Mouse (Mus musculus) lung, postnatal 0 days (tissue): ENCODE data around the gene Epx. TPM values are rescaled to one million over a fixed set of nuclear protein-coding genes. Genes with fewer than 3 reads are reported as not detected.

Experiments
- ATAC-seq: fragments of 200-750 bp; cut with Nextera tagmentation; 2 replicates; pipeline ENCODE4 v1.8.0; 2017; ENCODE audit warnings: moderate library complexity
- DNase-seq: peaks from one replicate; pipeline ENCODE4 v3.0.0-alpha.2; 2016; ENCODE audit warnings: low spot score
- H3K27ac ChIP-seq: fragments of 300-500 bp; sonication (generic); 2 replicates; pipeline ENCODE4 v1.5.1; 2014; ENCODE audit warnings: antibody characterized with exemption, mild to moderate bottlenecking, low read length, mixed read lengths
- H3K27me3 ChIP-seq: fragments of 300-500 bp; sonication (generic); replicated peaks from 2 replicates; pipeline ENCODE4 v1.6.1; 2014; ENCODE audit warnings: low read length, mixed read lengths; ENCODE audit not compliant: insufficient read depth
- H3K36me3 ChIP-seq: fragments of 300-500 bp; sonication (generic); 2 replicates; pipeline ENCODE4 v1.6.1; 2014; ENCODE audit warnings: low read length, mixed read lengths; ENCODE audit not compliant: insufficient read depth
- H3K4me1 ChIP-seq: fragments of 300-500 bp; sonication (generic); 2 replicates; pipeline ENCODE4 v1.6.1; 2014; ENCODE audit warnings: antibody characterized with exemption, low read depth, low read length, mixed read lengths; ENCODE audit not compliant: insufficient read depth
- H3K4me2 ChIP-seq: fragments of 300-500 bp; sonication (generic); replicated peaks from 2 replicates; pipeline ENCODE4 v1.6.1; 2014; ENCODE audit warnings: low read depth, mild to moderate bottlenecking, low read length, moderate library complexity, mixed read lengths
- H3K4me3 ChIP-seq: fragments of 300-500 bp; sonication (generic); 2 replicates; pipeline ENCODE4 v1.5.1; 2014; ENCODE audit warnings: low read depth, low read length
- H3K9ac ChIP-seq: fragments of 300-500 bp; sonication (generic); replicated peaks from 2 replicates; pipeline ENCODE4 v1.6.1; 2014; ENCODE audit warnings: low read depth, mild to moderate bottlenecking
- H3K9me3 ChIP-seq: fragments of 300-500 bp; sonication (generic); 2 replicates; pipeline ENCODE4 v1.6.1; 2016; ENCODE audit warnings: low read length, mixed read lengths
- CTCF ChIP-seq: IDR thresholded peaks from 2 replicates; pipeline ENCODE4 v1.5.1; 2016; ENCODE audit warnings: antibody characterized with exemption, mild to moderate bottlenecking
- EP300 ChIP-seq: IDR thresholded peaks from 2 replicates; pipeline ENCODE4 v1.6.1; 2016; ENCODE audit warnings: antibody characterized with exemption, mild to moderate bottlenecking, control low read depth
- WGBS: fragments of 180-500 bp; shearing (Covaris S2); extraction: QIAGEN DNeasy Blood & Tissue Kit; methylation state at CpG from one replicate; pipeline ENCODE4 v1.1.7; 2014; 5-methylcytosine and 5-hydroxymethylcytosine counted together
- polyA plus RNA-seq: library from polyadenylated mRNA; unstranded; fragments of >200 nt; fragmentation: Nextera tagmentation; extraction: Ambion mirVana; gene quantifications from 2 replicates; pipeline ENCODE4 v1.2.1, GENCODE M21; 2015

Gene Epx
- polyA plus RNA-seq, 1 experiment from 2014 or later, result not detected

GRCm38 (mm10) chr11:87817443-87817773, 57.9 kb downstream of the Epx start:
- Histone ChIP-seq H3K4me1 (no peaks in the 10 kb centered on the region), H3K9me3 (no peaks in the 10 kb centered on the region), H3K4me3 (no peak overlapping the region; the same call in 1 of the 2 replicates), H3K9ac (no peak overlapping the region), H3K4me2 (peak overlapping the region; percentile 57), H3K27ac (no peak overlapping the region), H3K36me3 (no peaks in the 10 kb centered on the region), H3K27me3 (no peaks in the 10 kb centered on the region)
- TF ChIP-seq EP300 (no peak), CTCF (no peak)
- no peak for ATAC-seq
- DNase-seq, result no peak
- WGBS, result 34% methylated on average over 4 of the region's 4 CpGs

GRCm38 (mm10) chr11:87816707-87817442, 58.5 kb downstream of the Epx start:
- Histone ChIP-seq H3K27ac (no peak overlapping the region), H3K4me2 (peak overlapping the region; percentile 57), H3K27me3 (no peaks in the 10 kb centered on the region), H3K4me1 (no peaks in the 10 kb centered on the region), H3K9ac (no peak overlapping the region), H3K4me3 (peak overlapping the region; percentile 25; the same call in 1 of the 2 replicates), H3K36me3 (no peaks in the 10 kb centered on the region), H3K9me3 (no peaks in the 10 kb centered on the region)
- WGBS, result 4% methylated on average over 31 of the region's 31 CpGs
- ATAC-seq (no peak), DNase-seq (no peak)
- TF ChIP-seq EP300, result no peak
- peak; percentile 79 for TF ChIP-seq CTCF

GRCm38 (mm10) chr11:87814831-87815230, 60.5 kb downstream of the Epx start:
- Histone ChIP-seq H3K9ac (no peak overlapping the region), H3K27me3 (no peaks in the 10 kb centered on the region), H3K27ac (no peak overlapping the region), H3K36me3 (no peaks in the 10 kb centered on the region), H3K4me3 (no peak overlapping the region), H3K9me3 (no peaks in the 10 kb centered on the region), H3K4me1 (no peaks in the 10 kb centered on the region), H3K4me2 (no peak overlapping the region)
- TF ChIP-seq EP300 (no peak), CTCF (no peak)
- ATAC-seq (no peak), DNase-seq (no peak)
- 77% methylated on average over 8 of the region's 8 CpGs for WGBS

Other genes with a start within 250 kb of the Epx start
- 4.6 and 6.6 TPM in 2 replicates for gene Rnf43, start 212.8 kb downstream of the Epx start, polyA plus RNA-seq
- gene Supt4a, start 138.0 kb downstream of the Epx start, polyA plus RNA-seq, result 155 and 166 TPM in 2 replicates
- 0.64 and 0.83 TPM in 2 replicates for gene Tspoap1, start 115.0 kb downstream of the Epx start, polyA plus RNA-seq
- gene Mpo, start 82.0 kb downstream of the Epx start, polyA plus RNA-seq, result 0.32 and 0.68 TPM in 2 replicates
- not detected in 2 replicates for gene Lpo, start 47.2 kb downstream of the Epx start, polyA plus RNA-seq
- 5.6 and 7.5 TPM in 2 replicates for gene Mks1, start 22.3 kb downstream of the Epx start, polyA plus RNA-seq
- gene Olfr462, start 16.7 kb upstream of the Epx start, polyA plus RNA-seq, result not detected in 2 replicates
- not detected in 2 replicates for gene Olfr463, start 21.9 kb upstream of the Epx start, polyA plus RNA-seq
- not detected in 2 replicates for gene Olfr464, start 45.4 kb upstream of the Epx start, polyA plus RNA-seq
- gene Dynll2, start 112.0 kb upstream of the Epx start, polyA plus RNA-seq, result 12.3 and 14.5 TPM in 2 replicates
- 88.1 and 111 TPM in 2 replicates for gene Srsf1, start 171.8 kb upstream of the Epx start, polyA plus RNA-seq
- 26.8 TPM in 2 replicates for gene Vezf1, start 192.7 kb upstream of the Epx start, polyA plus RNA-seq
- 14.6 TPM in 2 replicates for gene Cuedc1, start 222.5 kb upstream of the Epx start, polyA plus RNA-seq